Mouse (Mus musculus) brain, adult 2 months (tissue): ENCODE results near the gene Gnb1.
"Not testable (repeated sequence)": the region's sequence is repeated elsewhere in the genome, so short reads cannot be mapped to it uniquely, and the experiment has no call there.

Source experiments
- DNase-seq: peaks from one replicate; pipeline ENCODE4 v3.0.0; 2011; ENCODE audit warnings: low read depth, low spot score

The Gnb1 gene

DNA sequence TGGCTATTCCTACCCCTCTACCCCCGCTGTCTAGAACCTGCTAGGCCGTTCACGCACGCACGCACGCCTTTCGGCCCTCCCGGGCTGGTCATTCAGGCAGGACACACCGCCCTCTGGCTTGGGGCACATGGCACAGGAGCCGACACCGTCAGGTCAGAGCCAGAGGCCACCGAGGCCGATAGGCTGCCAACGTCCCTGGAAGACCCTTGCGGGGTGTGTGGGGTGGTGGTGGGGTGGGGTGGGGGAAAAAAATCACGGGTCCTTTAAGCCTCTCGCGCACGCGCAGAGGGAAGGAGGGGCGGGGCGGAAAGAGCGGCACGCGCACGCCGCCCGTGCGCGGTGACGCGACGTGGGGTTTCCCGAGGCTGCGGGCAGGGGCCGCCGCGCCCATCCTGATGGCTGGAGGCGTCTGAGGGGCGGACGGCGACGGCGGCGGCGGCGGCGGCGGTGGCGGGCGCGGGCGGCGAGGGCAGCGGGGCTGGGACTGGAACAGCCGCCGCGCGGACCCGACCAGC lies at the start of gene Gnb1:
Gene Gnb1 (plus strand): TSS at position 372 of the 515 bp plus-strand sequence.
- peak; percentile 94 for DNase-seq

DNA sequence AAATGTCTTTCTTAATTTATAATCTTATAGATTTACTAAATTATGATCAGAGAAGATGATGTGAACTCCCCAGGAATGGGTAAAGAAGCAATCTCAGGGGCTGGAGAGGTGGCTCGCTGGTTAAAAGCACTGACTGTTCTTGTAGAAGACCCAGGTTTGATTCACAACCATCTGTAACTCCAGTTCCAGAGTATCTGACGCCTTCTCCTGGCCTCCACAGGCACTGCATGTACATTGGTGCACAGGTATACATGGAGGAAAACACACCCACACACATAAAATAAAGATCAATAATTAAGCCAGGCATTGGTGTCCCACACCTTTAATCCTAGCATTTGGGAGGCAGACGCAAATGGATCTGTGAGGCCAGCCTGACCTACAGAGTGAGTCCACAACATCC lies 48.4 kb upstream of the Gnb1 start:
- DNase-seq = no peak

DNA sequence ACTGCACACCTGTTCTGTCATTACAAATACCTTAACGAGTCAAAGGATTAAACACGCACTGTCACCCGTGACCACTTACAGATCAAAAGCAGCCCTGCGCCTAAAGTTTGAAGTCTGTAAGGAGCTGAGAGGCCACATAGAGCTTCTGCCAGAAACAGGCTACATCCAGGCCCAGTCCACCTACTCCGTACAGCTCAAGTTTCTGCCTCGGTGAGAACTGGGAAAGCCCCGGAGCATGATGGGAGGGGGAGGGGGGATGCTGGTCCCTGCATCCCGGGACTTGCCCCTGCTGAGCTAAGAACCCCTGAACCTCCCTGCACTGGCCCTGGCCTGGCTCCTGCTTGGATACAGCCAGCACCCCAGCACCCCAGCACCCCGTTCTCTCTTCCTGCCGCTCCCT lies 39.6 kb upstream of the Gnb1 start:
- no peak for DNase-seq

DNA sequence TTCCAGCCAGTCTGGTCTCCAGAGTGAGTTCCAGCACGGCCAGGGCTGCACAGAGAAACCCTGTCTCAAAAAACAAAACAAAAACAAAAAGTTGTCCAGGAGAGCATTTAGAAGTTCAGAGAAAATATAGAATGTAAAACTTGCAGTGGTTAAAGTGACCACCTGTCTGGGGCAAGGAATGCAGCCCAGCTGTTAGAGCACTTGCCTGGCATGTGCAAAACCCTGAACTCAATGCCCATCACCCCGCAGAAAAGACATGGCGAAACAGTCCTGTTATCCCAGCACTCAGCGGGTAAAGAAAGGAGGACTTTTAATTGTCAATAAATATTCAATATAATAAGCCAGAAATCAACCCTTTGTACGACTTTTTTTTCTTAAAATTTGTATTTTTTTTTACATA lies 32.6 kb upstream of the Gnb1 start:
- no peak for DNase-seq

DNA sequence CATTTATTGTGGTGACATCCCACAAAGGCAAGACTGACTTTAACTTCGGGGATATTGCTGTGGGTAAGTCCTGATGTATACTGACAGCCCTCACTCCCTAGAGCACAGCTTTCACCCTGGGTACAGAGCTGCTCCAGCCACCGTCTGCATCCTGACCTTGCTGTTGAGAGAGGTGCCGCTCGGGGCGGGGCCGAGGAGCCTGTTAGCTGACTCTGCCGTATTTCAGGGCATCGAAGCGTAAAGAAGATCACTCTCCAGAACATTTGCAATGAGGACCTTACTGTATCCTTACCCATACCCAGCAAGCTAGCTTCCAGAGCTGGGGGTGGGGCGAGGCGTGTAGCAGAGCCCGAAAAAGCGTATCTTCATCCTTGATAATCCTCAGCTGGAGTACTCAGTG lies 28.1 kb upstream of the Gnb1 start:
- DNase-seq = no peak

DNA sequence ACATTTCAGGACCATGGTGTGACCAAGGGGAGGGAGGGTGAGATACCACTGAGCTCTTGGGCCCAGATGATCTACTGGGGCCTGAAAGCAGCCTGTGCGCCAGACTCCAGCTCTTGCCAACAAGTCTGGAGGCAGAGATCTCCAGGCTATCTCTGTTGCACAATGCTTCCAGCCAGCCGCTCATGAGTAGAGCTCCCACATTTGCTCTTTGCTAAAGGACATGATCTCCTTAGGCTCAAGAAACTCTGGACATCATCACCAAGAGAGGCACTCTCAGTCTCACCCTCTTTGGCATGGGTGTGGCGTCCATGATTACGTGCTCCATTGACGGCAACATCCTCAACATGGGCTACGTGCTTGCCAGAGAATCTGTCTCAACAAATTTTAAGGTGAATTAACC lies 27.6 kb upstream of the Gnb1 start:
- no peak for DNase-seq

DNA sequence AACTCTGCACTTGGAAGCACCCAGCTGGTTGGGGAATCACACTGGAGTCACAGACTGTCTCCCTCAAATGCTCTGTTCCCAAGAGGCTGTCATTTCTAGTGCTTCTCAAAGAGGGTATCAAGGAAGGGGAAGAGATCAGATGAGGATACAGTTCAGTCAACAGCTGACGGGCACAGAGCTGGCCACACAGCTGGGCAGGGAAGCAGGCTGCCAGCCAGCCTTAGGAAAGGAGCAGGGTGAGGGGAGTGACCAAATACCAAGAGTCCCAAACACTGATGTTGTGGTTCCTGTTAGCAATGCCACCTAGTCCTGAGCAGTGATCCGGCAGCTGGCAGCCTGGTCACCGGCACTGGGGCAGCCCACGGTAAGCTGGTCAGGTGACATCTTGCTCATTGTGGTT lies 27.1 kb upstream of the Gnb1 start:
- no peak for DNase-seq

DNA sequence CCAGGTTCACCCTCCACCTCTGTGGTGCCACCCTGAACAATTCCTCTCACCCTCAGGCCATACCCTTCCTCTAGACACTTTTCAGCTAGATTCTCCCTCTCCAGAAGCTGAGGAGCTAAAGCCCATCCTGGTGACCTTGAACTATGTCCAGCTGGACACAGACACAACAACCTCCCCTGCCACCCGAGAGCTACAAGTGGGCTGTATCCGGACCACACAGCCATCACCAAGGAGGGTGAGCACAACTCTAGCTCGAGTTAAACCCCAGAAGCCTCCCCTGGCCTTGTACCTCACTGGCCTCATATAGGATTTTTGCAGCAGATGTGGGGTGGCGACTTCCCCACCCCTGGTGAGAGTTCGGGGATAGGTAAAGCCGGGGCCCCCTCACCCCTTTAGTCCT lies 25.6 kb upstream of the Gnb1 start:
- DNase-seq = no peak

DNA sequence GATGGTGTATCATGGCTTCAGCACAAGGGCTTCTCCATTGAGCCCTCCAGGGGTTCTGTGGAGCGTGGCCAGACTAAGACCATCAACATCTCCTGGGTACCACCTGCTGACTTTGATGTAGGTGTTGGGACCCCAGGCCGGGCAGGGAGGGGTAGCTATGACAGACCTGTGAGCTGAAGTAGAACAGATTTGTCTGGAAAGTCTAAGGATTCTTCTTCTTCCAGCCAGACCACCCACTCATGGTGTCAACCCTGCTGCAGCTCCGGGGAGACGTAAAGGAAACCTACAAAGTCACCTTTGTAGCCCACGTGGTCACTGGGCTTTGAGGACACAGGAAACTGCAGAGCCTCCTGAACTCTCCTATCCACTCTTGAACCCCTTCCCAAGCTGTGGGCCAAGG lies 25.1 kb upstream of the Gnb1 start:
- DNase-seq = no peak

DNA sequence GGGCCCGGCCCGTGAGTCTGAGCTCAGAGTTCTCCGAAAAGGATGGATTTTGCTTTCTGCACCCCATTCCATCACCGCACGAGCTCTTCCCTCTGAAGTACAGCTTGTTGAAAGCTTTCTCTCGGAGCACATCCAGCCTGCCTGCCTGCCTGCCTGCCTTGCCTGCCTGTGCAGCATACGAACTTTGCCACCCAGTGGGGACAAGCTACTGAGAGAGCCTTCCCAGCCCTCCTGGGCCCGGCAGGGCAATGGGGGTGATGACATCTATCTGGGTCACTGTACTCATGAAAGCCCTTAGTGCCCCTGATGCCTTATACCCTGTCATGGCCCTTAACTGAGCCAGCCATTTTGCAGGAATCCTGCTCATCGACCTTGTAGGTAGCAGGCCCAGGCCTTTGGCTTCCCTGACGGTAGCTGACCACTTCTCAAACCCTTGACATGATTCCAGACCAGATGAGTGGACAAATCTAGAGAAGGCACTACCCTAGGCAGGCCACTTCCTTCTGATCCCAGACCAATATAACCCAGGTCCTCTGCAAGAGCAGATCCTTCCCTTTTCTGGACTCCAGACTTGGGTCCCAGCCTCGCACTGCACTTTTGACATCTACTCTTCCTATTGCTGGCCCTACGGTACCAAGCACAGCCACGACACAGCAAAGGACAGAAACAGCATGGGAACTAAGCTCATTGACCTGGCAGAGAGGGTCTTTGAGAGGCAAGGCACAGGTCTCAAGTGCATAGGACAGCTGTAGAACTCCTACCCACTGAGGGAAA lies 23.7 kb upstream of the Gnb1 start:
- DNase-seq = no peak

DNA sequence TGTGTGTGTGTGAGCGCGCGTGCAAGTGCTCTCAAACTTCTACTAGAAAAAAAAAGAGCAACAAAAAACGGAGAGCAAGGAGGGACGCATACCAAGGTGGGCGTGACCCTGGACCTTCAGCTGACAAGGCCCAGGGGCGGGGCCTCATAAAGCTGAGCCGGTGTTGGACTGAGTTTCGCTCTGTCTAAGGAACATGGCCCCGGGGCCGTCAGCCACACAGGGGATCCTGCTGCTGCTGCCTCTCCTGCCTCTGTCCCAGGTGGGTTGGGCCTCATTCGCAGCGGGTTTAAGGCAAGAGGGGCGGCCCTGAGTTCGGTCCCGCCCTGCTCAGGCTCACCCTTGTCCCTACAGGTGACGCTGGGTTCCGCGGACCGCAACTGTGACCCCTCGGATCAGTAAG lies 22.2 kb upstream of the Gnb1 start, which contains the start of gene Tmem52:
Gene Tmem52 (plus strand): TSS at position 163 of the 400 bp plus-strand sequence.
- DNase-seq = no peak

DNA sequence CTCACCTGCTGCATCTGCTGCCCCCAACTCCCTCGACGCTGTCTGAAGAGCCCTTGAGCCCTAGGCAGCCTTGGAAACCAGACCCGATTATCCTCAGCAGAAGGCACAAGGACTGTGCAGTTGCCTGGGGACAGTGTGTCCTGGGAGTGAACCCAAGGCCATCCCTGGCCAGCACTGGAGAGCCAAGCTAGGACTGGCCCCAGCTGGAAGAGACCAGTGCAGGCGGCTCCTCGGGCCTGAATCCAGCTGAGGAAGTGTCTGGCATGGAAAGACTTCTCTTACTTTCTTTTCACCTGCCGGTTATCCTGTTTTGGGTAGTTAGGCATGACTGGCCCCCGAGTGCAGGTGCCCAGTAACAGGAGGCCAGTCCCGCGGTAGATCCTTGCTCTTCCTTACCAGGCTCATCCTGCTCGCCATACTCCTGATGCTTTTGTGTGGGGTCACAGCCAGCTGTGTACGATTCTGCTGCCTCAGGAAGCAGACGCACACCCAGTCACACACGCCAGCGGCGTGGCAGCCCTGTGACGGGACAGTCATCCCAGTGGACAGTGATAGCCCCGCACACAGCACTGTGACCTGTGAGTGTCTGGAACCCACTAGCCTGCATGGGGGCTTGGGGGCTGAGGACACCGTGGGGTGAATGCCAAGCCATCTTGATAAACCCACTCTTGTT lies 21.4 kb upstream of the Gnb1 start:
- no peak for DNase-seq

DNA sequence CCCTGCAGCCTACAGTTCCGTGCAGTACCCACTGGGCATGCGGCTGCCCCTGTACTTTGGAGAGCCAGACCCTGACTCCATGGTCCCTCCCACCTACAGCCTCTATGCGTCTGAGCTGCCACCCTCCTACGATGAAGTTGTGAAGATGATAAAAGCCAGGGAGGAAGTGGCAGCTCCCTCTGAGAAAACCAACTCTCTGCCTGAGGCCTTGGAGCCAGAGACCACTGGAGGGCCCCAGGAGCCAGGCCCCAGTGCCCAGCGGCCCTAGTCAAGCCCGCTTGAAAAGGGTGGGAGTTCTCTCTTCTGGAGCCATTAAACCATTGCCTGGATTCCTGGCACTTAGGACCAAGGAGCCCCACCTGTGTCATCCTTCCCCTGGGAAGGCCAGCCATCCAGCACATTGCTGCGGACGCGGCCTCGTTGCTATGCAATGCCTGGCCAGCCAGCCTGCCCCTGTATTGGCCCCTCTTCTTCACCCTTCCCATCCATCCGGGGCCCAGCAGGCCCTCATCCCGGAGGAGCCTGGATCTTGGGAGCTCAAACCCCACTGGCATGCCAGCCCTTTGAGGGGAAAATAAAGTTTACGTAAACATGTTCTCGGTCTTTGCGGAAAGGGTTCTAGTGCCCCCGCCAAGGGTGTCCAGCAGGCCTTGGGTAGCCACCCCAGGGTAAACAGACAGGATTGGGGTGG lies 20.8 kb upstream of the Gnb1 start:
- DNase-seq = no peak

DNA sequence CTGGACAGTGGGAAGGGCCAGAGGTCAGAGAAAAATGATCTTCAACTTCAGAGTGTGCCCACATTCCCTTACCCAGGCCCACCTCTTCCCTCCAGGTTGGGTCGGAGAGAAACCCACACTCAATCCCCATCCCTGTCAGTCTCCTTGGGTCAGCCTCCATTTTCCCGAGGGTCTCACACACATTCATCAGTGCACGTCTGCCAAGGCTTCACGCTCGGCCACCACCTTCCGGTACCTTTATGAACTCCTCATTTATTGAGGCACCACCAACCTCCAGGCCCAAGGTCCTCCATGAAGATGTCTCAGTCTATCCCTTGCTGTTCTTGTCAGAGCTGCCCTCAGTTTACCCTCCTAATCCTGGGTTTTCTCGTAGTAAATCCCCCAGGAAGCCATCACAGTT lies 20.2 kb upstream of the Gnb1 start:
- DNase-seq = no peak

DNA sequence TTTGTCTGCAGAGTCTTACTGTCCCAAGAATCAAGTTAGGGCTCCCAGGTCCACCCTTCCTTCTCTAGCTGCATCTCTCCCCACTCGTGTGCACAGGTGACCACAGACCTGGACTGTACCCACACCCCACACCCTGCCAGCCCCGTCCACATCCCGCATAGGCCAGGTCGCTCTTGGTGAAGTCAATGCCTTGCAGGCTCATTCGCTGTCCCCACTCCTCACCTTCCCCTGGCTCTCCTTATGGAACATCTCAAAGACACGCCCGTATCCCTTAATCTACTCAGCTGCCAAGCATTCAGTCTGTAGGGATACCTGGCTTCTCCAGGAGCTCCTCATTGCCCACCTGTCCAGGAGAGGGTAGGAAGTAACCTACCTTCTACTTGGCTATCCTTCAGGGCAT lies 19.8 kb upstream of the Gnb1 start:
- DNase-seq = no peak

DNA sequence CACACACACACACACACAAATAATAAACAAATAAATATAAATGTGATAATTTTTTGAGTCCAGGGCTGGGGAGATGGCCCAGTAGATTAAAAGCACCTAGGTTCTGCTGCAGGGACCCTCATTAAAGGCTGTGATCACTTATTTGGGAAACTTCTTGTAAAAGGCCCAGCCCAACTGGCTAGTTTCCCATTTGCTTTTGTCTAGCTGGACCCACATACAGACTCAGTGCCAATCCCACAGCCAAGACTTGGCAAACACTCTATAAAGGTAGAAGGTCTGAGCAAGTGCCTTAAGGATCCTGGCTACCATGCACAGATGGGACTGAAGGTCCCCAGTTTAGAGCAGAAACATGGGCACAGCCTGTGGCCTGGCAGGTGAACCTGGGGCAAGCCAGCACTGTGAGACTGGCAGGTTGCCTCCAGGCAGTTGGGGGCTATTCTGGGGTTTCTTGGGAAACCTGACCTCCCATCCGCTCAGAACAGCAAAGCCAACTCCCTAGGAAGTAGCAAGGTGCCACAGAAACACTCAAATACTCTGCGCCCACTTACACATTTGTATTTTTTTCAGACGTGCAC lies 18.4 kb upstream of the Gnb1 start:
- peak; percentile 90 for DNase-seq

DNA sequence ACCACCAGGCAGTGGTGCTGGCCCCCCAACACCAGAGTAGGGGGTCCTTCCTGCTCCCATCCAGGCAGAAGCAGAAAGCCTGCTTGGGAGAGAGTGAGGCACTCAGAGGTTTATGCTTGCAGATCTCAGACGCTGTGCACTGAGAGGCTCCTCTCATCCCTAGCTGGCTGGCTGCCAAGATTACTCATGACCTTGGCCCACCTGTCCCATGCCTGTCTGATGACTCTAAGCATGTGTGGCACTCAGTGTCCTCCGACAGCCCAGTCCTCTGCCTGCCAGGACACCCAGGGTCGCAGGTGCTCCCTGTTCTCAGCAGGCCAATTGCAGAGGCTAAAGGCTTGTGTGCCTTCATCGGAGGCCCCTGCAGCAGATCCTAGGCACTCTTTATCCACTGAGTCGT lies 17.8 kb upstream of the Gnb1 start:
- peak; percentile 85 for DNase-seq

DNA sequence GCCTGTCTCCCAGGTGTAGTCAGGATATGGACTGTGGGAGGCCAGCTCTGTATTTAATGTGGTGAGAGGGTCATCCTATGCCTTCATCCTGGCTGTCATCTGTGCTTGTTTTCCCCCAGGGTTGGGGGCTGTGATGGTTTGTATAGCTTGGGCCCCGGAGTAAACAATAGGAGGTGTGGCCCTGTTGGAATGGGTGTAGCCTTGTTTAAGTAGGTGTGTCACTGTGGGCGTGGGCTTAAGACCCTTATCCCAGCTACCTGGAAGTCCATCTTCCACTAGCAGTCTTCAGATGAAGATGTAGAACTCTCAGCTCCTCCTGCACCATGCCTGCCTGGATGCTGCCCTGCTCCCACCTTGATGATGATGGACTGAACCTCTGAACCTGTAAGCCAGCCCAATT lies 17.4 kb upstream of the Gnb1 start:
- DNase-seq = not testable (repeated sequence)

DNA sequence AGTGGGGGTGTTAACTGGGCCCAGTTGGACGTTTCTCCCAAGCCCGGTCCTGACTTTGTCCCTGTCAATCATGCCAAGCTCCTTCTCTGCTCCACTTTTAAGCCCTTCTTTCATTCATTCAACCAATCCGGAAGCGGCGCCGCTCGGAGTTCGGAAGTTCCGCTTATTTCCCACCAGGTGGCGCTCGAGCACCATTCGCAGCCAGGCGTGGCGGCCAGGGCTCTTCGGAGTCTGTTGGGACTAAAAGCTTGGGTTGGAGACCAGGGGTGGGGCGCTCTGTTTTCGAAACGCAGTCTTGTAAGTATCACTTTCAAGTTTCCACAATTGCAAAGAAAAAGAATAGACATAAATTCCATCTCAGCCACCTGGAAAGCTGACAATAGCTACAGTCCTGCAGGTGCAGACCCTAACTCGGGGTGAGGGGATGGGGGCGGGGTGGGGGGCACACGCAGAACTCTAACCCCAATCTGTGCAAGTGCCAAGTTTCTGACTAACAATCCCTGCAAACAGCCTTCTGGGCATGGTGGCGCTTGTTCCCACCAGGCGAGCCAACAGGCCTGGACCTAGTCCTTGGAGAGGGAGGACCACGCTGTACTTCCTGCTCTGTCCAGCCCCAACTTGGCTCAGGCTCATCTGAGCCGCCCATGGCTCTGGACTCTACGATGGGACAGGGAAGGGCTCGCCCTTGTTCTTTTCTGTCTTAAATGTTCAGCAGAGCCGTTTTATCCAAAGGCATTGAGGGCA lies 9.6 kb upstream of the Gnb1 start:
- peak; percentile 80 for DNase-seq

DNA sequence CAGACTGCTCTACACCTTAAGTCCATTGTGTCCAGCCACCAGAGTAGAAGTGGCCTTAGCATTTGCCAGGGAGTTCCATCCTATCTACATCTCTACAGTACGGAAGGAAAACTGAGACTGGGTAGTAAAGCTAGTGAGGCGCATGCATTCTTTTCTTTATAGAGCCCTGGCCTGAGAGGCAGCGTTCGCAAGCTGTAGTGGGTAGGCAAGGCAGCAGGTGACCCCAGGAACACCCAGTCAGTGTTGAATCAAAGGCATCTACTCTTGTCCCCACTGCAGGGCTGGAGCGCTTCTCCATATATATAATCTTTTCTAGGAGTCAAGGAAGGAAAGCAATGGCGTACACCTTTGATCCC lies 9.1 kb upstream of the Gnb1 start:
- DNase-seq = no peak

DNA sequence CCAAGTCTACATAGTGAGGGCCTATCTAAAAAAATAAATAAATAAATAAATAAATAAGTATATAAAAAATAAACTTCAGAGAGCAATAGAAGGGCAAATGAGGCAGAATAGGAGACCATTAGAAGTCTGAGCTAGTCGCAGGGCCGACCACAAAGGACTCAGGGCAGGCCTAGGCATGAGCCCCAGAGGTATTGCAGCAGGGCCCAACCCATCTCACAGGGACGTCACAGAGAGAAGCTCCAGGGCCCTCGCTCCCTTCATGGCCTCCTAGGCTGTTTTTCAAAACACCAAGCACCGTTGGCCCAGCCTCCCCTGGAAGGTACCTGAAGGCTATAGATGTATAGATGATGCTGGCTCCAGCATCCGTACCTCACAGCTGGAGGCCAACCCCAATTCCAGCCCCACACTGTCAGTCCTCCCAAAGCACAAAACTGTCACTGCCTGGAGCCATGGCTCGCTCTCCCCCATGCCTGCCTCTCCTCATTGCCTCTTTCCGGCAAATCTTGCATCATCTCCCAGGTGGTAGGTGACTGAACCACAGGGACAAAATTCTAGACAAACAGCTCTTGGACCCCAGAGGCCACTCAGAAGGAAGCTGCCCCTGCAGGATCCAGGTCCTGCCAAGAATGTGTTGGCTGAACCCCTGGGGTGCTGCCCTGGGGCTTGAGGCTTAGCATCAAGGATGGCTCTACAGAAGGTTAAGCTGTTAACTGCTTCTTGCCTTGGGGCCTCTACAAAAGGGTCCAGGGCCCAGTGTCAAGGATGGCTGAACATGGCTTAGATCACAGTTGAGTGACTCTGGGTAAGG lies 8.2 kb upstream of the Gnb1 start:
- DNase-seq = no peak
